Mouse (Mus musculus): Measurements from ENCODE around the gene Bcl2l15.
"Not testable (repeated sequence)": the region's sequence is repeated elsewhere in the genome, so short reads cannot be mapped to it uniquely, and the experiment has no call there.

Bcl2l15 gene

GRCm38 (mm10) chr3:103831146-103831545 is 1.3 kb upstream of the Bcl2l15 start:
- no peak for DNase-seq (ENCODE audit: low read depth)

DNA sequence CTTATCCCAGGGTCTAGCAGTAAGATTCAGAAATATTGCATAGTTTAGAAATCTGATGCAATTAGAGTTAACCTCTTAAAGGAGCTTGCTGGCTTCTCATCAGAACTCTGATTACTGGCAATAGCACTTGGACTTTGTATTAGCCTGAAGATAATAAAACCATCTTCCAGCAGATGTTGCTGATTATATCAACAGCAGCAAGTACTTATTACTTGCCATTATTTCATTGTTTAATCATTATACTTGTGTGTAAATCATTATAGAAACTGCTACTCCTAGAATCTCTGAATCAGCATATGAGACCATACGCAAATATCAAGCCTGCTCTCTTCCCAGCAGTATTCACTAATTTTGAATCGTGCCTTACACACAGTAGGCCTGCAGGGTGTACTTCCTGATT is 1.6 kb downstream of the Bcl2l15 start:
- no peak for DNase-seq (ENCODE audit: low read depth)

GRCm38 (mm10) chr3:103835272-103835950 is 3.0 kb downstream of the Bcl2l15 start:
- DNase-seq (ENCODE audit: low read depth) = peak; percentile 35

GRCm38 (mm10) chr3:103835951-103836310 is 3.5 kb downstream of the Bcl2l15 start:
- DNase-seq (ENCODE audit: low read depth) = no peak

- DNase-seq (ENCODE audit: low read depth) = no peak
Measured at GRCm38 (mm10) chr3:103836453-103836852, 4.1 kb downstream of the Bcl2l15 start.

- no peak for DNase-seq (ENCODE audit: low read depth)
Measured at GRCm38 (mm10) chr3:103839711-103840110, 7.3 kb downstream of the Bcl2l15 start.

- DNase-seq (ENCODE audit: low read depth) = not testable (repeated sequence)
Measured at GRCm38 (mm10) chr3:103840195-103840594, 7.8 kb downstream of the Bcl2l15 start.

DNA sequence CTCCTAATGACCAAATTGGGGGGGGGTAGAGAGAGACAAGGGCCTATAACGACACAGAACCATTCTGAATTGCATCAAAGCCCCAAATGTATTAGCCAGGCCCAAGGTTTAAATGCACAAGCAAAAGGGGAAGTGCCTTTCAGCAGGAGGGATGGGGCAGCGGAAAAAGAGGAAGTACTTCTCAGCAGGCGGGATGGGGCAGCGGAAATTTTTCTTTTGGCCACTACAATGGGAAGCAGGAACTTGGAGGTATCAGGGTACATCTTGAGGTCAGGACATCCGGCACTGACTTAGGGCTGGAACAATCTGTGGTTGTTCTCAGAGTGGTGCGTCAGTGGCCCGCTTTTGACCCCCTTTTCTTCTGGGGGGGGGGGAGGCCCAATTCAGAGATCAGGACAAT is 8.5 kb downstream of the Bcl2l15 start:
- DNase-seq (ENCODE audit: low read depth) = not testable (repeated sequence)

- no peak for DNase-seq (ENCODE audit: low read depth)
Measured at GRCm38 (mm10) chr3:103850644-103851363, 18.4 kb downstream of the Bcl2l15 start.

- DNase-seq (ENCODE audit: low read depth) = no peak
Measured at GRCm38 (mm10) chr3:103851481-103851880, 19.1 kb downstream of the Bcl2l15 start.

DNA sequence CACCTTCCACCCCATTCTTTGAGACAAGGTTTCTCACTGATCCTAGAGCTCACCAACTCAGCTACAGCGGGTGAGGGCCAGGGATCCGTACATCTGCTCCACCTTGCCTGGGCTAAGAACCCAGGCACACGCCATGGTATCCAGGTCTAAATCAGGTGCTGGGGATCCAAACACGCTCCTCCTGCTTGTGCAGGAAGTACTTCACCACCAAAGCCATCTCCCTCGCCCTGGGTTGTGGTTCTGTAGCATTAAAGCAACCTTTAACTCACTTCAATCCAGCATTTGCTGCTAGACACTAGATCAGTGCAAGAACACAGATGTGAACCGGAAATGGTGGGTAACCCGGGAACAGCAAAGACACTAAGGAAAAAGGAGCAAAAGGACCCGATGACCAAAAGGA is 19.5 kb downstream of the Bcl2l15 start:
- no peak for DNase-seq (ENCODE audit: low read depth)

DNA sequence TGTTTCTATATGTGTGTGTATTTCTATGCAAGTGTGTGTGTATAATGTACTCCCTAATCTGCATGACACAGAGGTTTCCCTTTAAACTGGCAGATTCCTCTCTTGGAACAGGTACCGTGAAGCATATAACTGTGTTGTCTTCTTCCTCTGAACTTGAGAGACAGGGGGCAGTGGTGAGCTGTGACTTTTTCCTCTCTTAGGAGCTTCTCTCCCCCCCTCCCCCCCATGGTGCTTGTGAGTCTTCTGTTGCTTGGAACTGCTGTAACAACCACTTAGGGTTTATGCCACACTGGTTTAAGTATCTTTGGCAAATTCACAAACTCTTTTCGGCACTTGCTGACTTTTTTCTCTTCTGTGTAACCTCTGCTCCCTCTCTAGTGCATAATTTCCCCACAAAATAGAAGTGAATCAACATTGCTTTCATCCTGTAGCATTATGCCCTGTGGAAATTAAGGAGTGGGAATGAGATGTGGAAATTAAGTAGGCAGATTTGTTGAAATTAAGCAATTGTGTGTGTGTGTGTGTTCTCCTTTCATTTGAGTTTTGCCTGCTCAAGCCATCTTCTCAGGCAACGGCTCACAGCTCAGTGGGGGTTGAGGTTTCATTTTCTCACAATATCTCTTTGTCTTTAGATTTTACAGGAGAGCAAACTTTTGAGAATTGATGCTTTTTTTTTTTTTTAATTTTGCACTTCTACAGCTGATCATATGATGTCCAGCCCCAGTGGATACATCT is 20.3 kb downstream of the Bcl2l15 start:
- peak; percentile 75 for DNase-seq (ENCODE audit: low read depth)

- no peak for DNase-seq (ENCODE audit: low read depth)
Measured at GRCm38 (mm10) chr3:103853804-103854203, 21.4 kb downstream of the Bcl2l15 start.

DNA sequence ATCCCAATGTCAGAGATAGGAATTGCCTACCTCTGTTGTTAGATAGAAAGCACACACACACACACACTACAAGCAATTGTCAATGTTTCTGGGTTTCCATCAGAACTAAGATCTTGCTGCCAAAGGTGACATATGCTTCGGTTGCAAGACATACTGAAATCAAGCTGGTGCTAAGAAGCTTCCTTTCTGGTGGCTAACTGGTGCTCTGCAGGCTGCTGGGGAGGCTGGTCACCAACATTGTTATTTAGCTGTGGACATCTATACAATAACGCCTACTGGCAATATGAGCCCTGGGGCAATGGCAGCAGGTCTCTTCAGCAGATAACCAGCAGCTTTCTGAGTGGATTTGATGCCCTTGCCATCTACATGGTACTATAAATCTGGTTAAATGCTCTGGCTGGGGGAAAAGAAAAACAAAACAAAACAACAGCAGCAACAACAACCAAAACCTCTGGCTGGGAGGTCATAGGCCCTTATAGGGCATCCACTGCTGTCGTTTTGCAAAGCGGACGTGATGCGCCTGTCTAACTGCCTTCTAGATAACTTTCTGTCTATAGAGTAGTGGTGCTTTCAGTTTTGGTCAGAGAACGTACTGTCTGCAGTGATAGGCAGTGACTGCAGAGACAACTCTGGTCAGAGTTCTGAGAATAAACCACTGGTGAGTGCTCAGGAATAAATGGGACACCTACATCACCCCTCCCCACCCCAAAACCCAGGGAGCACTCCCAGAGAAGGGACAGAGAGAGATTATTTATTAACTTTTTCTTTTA is 24.8 kb downstream of the Bcl2l15 start:
- no peak for DNase-seq (ENCODE audit: low read depth)

DNA sequence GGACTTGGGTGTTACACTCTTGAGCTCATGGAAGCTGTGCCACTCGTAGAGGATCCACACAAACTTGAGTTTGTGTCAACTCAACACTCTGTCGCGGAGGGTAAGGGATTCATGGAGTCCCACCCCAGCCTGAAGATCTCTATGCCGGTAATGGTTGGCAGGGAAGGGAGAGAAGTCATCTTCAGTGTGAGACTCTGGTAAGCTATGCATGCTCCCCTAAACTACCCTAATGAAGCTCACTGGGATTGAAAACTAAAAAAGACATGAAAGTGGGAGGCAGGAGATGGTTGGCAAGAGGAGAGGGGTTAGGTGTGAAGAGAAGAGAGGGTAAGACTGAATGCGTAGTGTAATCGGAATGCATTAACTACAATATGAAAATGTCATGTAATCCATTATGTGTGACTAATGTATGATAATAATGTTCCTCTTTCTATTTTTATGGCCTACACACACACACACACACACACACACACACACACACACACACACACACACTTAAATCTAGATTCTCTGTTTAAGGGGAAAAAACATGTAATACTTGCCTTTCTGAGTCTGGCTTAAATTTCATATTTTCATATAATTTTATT is 25.7 kb downstream of the Bcl2l15 start:
- no peak for DNase-seq (ENCODE audit: low read depth)

GRCm38 (mm10) chr3:103858881-103859801 is 26.7 kb downstream of the Bcl2l15 start, which contains the start of gene Ptpn22:
Gene Ptpn22 (plus strand): TSS chr3:103859795.
- DNase-seq (ENCODE audit: low read depth) = no peak

DNA sequence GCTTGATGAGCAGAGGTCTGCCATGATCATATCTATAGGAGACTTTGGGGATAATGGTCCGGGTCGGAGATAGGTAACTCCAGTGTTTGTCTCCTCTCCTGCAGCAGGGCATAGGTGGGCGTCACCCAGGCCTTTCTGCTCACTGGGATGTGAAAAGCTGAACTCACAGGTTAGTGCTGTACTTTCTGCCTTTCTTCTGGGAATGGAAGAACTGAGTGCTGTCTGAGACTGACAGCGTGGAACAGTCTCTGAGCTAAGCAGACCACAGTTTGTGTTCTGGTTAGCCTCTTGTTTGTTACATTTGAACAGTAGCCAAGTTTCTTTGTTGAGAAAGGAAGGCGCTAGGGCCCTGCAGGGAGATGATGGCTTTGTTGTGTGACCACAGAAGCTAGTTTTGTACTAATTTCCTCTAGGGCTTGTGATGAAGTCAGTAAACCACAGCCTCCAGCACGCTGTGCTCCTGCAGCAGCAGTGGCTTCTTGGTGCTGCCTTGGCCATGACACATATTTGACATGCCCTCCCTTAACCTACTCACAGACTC is 27.5 kb downstream of the Bcl2l15 start:
- DNase-seq (ENCODE audit: low read depth) = peak; percentile 38

GRCm38 (mm10) chr3:103862721-103863220 is 30.4 kb downstream of the Bcl2l15 start:
- no peak for DNase-seq (ENCODE audit: low read depth)

DNA sequence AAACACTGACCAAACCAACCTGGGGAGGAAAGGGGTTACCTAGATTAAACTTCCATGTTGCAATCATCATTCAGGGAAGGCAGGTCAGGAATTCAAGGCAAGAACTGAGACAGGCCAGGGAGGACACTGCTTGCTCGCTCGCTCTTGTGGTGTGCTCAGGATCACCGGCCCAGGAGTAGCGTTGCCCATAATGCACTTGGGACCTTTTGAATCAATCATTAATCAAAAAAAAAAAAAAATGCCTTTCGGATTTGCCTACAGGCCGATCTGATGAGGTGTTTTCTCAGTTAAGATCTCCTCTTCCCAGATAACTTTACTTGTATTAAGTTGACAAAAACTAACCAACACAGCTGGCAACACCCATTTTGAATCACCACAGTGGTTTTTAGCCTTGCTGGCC is 31.8 kb downstream of the Bcl2l15 start:
- DNase-seq (ENCODE audit: low read depth) = no peak

- DNase-seq (ENCODE audit: low read depth) = no peak
Measured at GRCm38 (mm10) chr3:103867424-103867971, 35.1 kb downstream of the Bcl2l15 start.
